Mouse (Mus musculus) left cerebral cortex, postnatal 4 days (tissue): ENCODE data around the gene Camta2. TPM values are rescaled to one million over a fixed set of nuclear protein-coding genes. Genes with fewer than 3 reads are reported as not detected.
A peak's percentile ranks its signal among the peaks of the same experiment; 100 is the strongest.

ENCODE experiments used
- DNase-seq: peaks from one replicate; pipeline ENCODE4 v3.0.0-alpha.2; 2022
- intact Hi-C: fragments of 180-260 bp; cut with DNase I; formaldehyde crosslinking; loops from one replicate; pipeline ENCODE4 v1.15.1; 2025
- microRNA-seq: library from miRNA; unstranded; fragments of <30 nt; microRNA quantifications from one replicate; pipeline ENCODE4 v1.2.0, GENCODE M21; 2022
- total RNA-seq, 2 experiments: library from RNA; stranded (reverse); gene quantifications; 2 replicates each; pipeline ENCODE4 v1.2.3; 2021

Gene Camta2
- total RNA-seq, 2 experiments from 2014 or later: 65.7 to 69.5 TPM

DNA sequence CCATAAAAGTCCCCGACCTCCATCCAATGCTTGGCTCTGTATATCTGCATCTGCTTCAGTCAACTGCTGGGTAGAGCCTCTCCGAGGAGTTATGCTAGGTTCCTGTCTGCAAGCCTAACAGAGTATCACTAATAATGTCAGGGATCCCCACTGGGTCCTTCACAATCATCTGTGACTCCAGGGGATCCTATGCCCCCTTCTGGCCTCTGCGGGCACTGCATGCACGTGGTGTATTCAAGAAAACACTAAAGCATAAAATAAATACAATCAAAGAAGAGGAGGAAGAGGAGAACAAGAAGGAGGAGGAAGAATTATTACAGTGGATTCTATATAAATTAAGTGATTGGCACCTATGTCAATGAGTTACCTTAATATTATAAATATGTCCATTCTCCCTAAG, 62.4 kb downstream of the Camta2 start:
- intact Hi-C loops: no loop called here
- DNase-seq: peak; percentile 58

DNA sequence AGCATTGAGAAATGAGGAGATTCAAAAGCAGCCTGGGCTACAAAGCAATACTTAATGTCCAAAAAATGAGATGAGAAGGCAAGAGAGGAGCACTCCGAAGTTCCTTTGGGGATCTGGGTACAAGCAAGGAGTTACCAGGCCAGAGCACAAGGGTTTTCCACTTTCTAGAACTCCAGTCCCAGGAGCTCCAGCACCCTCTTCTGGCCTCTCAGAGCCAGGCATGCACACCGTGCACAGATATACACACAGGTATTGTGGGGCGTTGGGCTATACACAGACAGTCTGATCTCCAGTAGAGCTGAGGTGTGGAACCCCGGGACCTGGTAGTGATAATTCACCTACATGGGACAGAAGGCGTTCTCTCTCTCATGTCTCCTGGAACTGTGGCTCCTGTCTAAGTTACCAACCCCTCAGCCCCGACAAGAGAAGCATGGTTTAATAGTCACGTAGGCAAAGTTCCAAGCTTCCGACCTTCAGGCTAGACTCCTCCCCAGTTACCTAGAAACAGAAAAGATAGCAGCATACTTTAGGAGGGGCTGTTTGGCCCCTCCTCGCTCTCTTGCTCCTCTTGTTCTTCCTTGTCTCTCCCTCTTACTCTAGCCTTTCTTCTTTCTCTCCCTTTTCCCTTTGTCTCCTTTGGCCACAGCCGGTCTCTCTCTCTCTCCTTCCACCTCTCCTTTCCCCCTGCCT, 64.7 kb downstream of the Camta2 start:
- intact Hi-C loops: no loop called here
- no peak for DNase-seq

DNA sequence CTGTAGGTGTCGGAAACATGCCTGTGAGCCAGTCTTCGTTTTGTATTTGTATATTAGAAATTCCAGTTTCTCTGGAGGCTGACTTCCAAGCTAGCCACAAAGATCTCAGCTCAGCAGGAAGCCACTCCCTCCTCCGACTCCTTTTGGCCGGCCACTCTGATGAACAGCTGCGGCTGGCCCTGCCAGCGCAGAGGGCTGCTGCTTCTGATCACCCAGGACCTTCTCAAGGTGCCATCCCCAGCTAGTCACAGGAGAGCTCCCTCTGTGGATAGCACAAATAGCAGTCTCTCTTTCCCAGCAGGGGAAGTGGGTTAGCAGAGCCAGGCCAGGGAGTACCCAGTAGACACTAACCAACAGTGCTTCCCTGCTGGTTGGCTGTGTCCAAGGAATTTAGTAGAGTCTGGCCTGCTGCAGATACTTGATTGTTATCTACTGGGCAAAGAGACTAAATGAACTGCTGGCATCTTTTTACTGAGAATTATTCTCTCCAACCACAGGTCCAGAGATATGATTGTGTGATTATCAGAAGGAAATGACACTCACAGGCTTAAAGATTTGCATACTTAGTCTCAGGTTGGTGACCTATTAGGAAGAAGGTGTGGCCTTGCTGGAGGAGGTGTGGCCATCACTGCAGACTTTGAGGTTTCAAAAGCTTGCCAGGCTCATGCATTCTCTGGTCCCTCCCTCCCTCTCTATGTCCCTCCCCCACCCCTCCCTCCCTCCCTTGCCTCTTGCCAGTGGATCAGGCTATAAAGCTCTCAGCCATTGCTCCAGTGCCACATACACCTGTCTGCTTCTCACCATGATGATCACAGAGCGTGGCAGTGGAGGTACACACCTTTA, 65.7 kb downstream of the Camta2 start:
- intact Hi-C loops: no loop called here

More for the DNA sequence above, 65.7 kb downstream of the Camta2 start:
- no peak for DNase-seq

Small RNAs within 50 kb of the gene (microRNA-seq; reads per million reads assigned to microRNA genes)
- not detected for gene Mir6925

Other genes starting within 250 kb of the Camta2 start
- 10 to 100 TPM; 25.7 to 28.0 TPM for gene Med11, start 236.2 kb downstream of the Camta2 start, total RNA-seq
- 1 to 10 TPM; 1.2 to 3.7 TPM for gene Zmynd15, start 228.7 kb downstream of the Camta2 start, total RNA-seq
- under 1 TPM; 0.68 to 0.91 TPM for gene Cxcl16, start 228.1 kb downstream of the Camta2 start, total RNA-seq
- gene Tm4sf5, start 182.9 kb downstream of the Camta2 start, total RNA-seq: 1 to 10 TPM in 1 of 2 experiments, not detected in 1; 1.2 TPM
- gene Vmo1, start 173.5 kb downstream of the Camta2 start, total RNA-seq: under 1 TPM in 1 of 2 experiments, not detected in 1; 0.62 TPM
- gene Gltpd2, start 168.9 kb downstream of the Camta2 start, total RNA-seq: not detected
- gene Psmb6, start 162.7 kb downstream of the Camta2 start, total RNA-seq: 100 to 1,000 TPM; 269 to 276 TPM
- not detected for gene Gm40193, start 155.2 kb downstream of the Camta2 start, total RNA-seq
- gene Pld2, start 148.0 kb downstream of the Camta2 start, total RNA-seq: 10 to 100 TPM; 32.1 to 34.2 TPM
- 100 to 1,000 TPM; 115 to 139 TPM for gene Mink1, start 125.2 kb downstream of the Camta2 start, total RNA-seq
- gene 4930544D05Rik, start 72.3 kb downstream of the Camta2 start, total RNA-seq: not detected
- not detected for gene Chrne, start 68.9 kb downstream of the Camta2 start, total RNA-seq
- under 1 TPM in 1 of 2 experiments, not detected in 1; 0.18 TPM for gene Gp1ba, start 49.0 kb downstream of the Camta2 start, total RNA-seq
- 10 to 100 TPM; 52.1 to 52.3 TPM for gene Rnf167, start 40.9 kb downstream of the Camta2 start, total RNA-seq
- 10 to 100 TPM; 88.6 to 92.5 TPM for gene Slc25a11, start 40.6 kb downstream of the Camta2 start, total RNA-seq
- 100 to 1,000 TPM; 319 to 321 TPM for gene Pfn1, start 33.5 kb downstream of the Camta2 start, total RNA-seq
- 1 to 10 TPM; 8.1 to 9.3 TPM for gene Eno3, start 30.9 kb downstream of the Camta2 start, total RNA-seq
- gene Spag7, start 18.7 kb downstream of the Camta2 start, total RNA-seq: 10 to 100 TPM; 50.6 to 56.8 TPM
- gene Inca1, start 12.1 kb upstream of the Camta2 start, total RNA-seq: under 1 TPM; 0.30 to 0.77 TPM
- 10 to 100 TPM; 35.1 to 35.5 TPM for gene Kif1c, start 12.4 kb upstream of the Camta2 start, total RNA-seq
- 10 to 100 TPM; 15.3 to 17.4 TPM for gene Zfp3, start 76.1 kb upstream of the Camta2 start, total RNA-seq
- gene Scimp, start 124.5 kb upstream of the Camta2 start, total RNA-seq: not detected
- 100 to 1,000 TPM; 126 TPM for gene Rabep1, start 156.7 kb upstream of the Camta2 start, total RNA-seq